Mouse (Mus musculus) urinary bladder, postnatal 14 days (tissue): Measurements from ENCODE around the gene Rps27a.

ENCODE experiments used
- DNase-seq: peaks from one replicate; pipeline ENCODE4 v3.0.0; 2021; ENCODE audit warnings: low spot score

The Rps27a gene

DNA sequence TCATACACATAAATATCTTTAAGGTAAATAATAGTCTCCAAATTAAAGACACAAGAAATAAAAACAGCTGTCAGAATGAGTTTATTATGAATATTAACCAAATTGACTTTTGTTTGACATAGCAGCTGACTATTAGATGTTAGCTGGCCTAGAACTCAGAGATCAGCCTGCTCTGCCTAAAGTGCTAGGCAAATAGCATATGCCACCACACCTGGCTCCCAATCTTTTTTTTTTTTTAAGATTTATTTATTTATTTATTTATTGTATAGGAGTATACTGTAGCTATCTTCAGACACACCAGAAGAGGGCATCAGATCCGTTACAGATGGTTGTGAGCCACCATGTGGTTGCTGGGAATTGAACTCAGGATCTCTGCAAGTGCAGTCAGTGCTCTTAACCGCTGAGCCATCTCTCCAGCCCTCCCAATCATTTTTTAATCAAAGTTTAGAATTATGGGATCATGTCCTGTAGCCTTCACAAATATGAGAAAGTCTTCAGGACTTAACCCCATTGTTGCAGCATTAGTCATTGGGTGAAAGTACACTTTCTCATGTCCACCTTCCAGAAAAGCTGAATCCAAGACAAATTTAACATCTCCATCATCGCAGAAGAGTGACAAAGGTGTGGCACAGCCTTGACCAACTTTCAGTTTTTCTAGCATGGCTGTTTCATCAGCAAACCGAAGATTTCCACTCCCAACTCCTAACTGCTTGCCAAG is 34.9 kb downstream of the Rps27a start:
- DNase-seq, result no peak

GRCm38 (mm10) chr11:29509421-29509820 is 38.5 kb downstream of the Rps27a start:
- no peak for DNase-seq

DNA sequence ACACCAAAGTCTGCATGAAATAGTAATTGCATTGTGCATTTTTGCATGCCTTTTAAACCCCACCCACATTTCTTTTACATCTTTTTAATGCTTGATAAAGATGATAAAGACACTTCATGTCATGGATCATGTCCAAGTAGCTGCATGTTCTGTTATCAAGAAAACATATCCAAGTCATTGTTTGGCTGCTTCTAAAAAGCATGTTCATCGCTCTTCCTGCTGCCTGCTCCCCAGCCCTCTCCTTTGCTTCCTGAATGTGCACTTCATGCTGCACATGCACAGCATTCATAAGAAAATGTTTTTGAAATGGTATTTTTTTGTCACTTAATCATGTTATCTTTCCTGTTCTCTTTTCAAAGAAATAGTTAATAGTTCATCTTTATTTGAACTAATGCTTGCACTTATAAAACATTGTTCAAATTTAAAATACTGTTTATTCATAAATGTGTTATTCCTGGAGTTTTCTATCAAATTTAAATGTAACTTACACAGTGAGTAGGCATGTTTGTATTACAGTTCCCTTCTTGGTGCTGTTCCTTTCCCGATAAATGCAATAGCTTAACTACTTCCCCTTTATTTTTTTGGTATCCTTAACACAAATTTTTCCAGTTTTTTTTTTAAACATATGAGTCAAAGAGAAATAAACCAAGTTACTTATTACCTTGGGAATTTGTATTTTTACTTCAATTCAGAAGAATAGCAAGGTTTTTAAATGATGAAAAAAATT is 42.8 kb downstream of the Rps27a start:
- DNase-seq, result no peak

GRCm38 (mm10) chr11:29503948-29504893 is 43.7 kb downstream of the Rps27a start:
- DNase-seq, result no peak

GRCm38 (mm10) chr11:29496962-29497361 is 50.9 kb downstream of the Rps27a start:
- DNase-seq, result no peak
